Mouse (Mus musculus): ENCODE measurements around the gene Ackr4. TPM values are rescaled to one million over a fixed set of nuclear protein-coding genes. Genes with fewer than 3 reads are reported as not detected.

Gene Ackr4
- polyA plus RNA-seq (2012; rRNA removed): 0.35 and 0.64 TPM in 2 replicates

- H3K4me1 ChIP-seq (ENCODE audit: control insufficient read depth, insufficient read depth, low read length): no peaks in the 10 kb centered on the region
- no peak within 1 kb of the TSS for H3K4me3 ChIP-seq (ENCODE audit: insufficient read depth, low read depth, low read length)
- TF ChIP-seq POLR2A (IDR thresholded peaks at IDR 0.05; ENCODE audit: low read depth, low read length) (no peak), CTCF (conservative IDR thresholded peaks at IDR 0.05; ENCODE audit: insufficient read depth, insufficient read length, low read depth, low read length) (no peak)
- WGBS: 89% methylated on average over 3 of the region's 3 CpGs
- no peak within 1 kb of the TSS for H3K27ac ChIP-seq (ENCODE audit: insufficient read depth, low read depth, low read length)
- DNase-seq: no peak
- H3K27me3 ChIP-seq (replicated peaks; ENCODE audit: control insufficient read depth, insufficient read depth, low read length): no peaks in the 10 kb centered on the region
- no peaks in the 10 kb centered on the region; the same call in 1 of the 2 replicates for H3K36me3 ChIP-seq (ENCODE audit: control insufficient read depth, insufficient read depth, low read length)
These were observed at the start of gene Ackr4 for GRCm38 (mm10) chr9:104126833-104127232. Gene Ackr4, minus strand, starts transcription at chr9:104126933.

GRCm38 (mm10) chr9:104172342-104172741 lies 45.6 kb upstream of the Ackr4 start:
- Histone ChIP-seq H3K4me1 (ENCODE audit: control insufficient read depth, insufficient read depth, low read length) (peaks cover 14% of the 10 kb centered on the region), H3K4me3 (ENCODE audit: insufficient read depth, low read depth, low read length) (no peak overlapping the region), H3K36me3 (ENCODE audit: control insufficient read depth, insufficient read depth, low read length) (peaks cover 7% of the 10 kb centered on the region), H3K27me3 (replicated peaks; ENCODE audit: control insufficient read depth, insufficient read depth, low read length) (no peaks in the 10 kb centered on the region), H3K27ac (ENCODE audit: insufficient read depth, low read depth, low read length) (peak overlapping the region; percentile 93)
- DNase-seq: peak; percentile 79
- 41% methylated on average over 6 of the region's 6 CpGs for WGBS
- TF ChIP-seq CTCF (conservative IDR thresholded peaks at IDR 0.05; ENCODE audit: insufficient read depth, insufficient read length, low read depth, low read length): no peak

GRCm38 (mm10) chr9:104171651-104172050 lies 44.9 kb upstream of the Ackr4 start:
- peaks cover 14% of the 10 kb centered on the region for H3K4me1 ChIP-seq (ENCODE audit: control insufficient read depth, insufficient read depth, low read length)
- peaks cover 6% of the 10 kb centered on the region for H3K36me3 ChIP-seq (ENCODE audit: control insufficient read depth, insufficient read depth, low read length)
- WGBS: 57% methylated on average over 6 of the region's 6 CpGs
- TF ChIP-seq CTCF (conservative IDR thresholded peaks at IDR 0.05; ENCODE audit: insufficient read depth, insufficient read length, low read depth, low read length): no peak
- H3K27me3 ChIP-seq (replicated peaks; ENCODE audit: control insufficient read depth, insufficient read depth, low read length): no peaks in the 10 kb centered on the region
- no peak overlapping the region for H3K4me3 ChIP-seq (ENCODE audit: insufficient read depth, low read depth, low read length)
- H3K27ac ChIP-seq (ENCODE audit: insufficient read depth, low read depth, low read length): peak overlapping the region; percentile 93
- DNase-seq: peak; percentile 31

GRCm38 (mm10) chr9:104169986-104170385 lies 43.3 kb upstream of the Ackr4 start:
- WGBS: 89% methylated on average over 10 of the region's 10 CpGs

GRCm38 (mm10) chr9:104165926-104166325 lies 39.2 kb upstream of the Ackr4 start:
- Histone ChIP-seq H3K27me3 (replicated peaks; ENCODE audit: control insufficient read depth, insufficient read depth, low read length) (no peaks in the 10 kb centered on the region), H3K36me3 (ENCODE audit: control insufficient read depth, insufficient read depth, low read length) (peaks cover 15% of the 10 kb centered on the region), H3K4me1 (ENCODE audit: control insufficient read depth, insufficient read depth, low read length) (no peaks in the 10 kb centered on the region), H3K27ac (ENCODE audit: insufficient read depth, low read depth, low read length) (no peak overlapping the region), H3K4me3 (ENCODE audit: insufficient read depth, low read depth, low read length) (no peak overlapping the region)
- TF ChIP-seq POLR2A (IDR thresholded peaks at IDR 0.05; ENCODE audit: low read depth, low read length): no peak
- no peak for TF ChIP-seq CTCF (conservative IDR thresholded peaks at IDR 0.05; ENCODE audit: insufficient read depth, insufficient read length, low read depth, low read length)
- 85% methylated on average over 5 of the region's 5 CpGs for WGBS
- no peak for DNase-seq

More at GRCm38 (mm10) chr9:104169986-104170385, 43.3 kb upstream of the Ackr4 start:
- DNase-seq: no peak
- Histone ChIP-seq H3K27ac (ENCODE audit: insufficient read depth, low read depth, low read length) (no peak overlapping the region), H3K27me3 (replicated peaks; ENCODE audit: control insufficient read depth, insufficient read depth, low read length) (no peaks in the 10 kb centered on the region), H3K36me3 (ENCODE audit: control insufficient read depth, insufficient read depth, low read length) (peaks cover 2% of the 10 kb centered on the region), H3K4me3 (ENCODE audit: insufficient read depth, low read depth, low read length) (no peak overlapping the region), H3K4me1 (ENCODE audit: control insufficient read depth, insufficient read depth, low read length) (peaks cover 14% of the 10 kb centered on the region)
- no peak for TF ChIP-seq CTCF (conservative IDR thresholded peaks at IDR 0.05; ENCODE audit: insufficient read depth, insufficient read length, low read depth, low read length)
- no peak for TF ChIP-seq POLR2A (IDR thresholded peaks at IDR 0.05; ENCODE audit: low read depth, low read length)

GRCm38 (mm10) chr9:104164194-104164593 lies 37.5 kb upstream of the Ackr4 start:
- TF ChIP-seq CTCF (conservative IDR thresholded peaks at IDR 0.05; ENCODE audit: insufficient read depth, insufficient read length, low read depth, low read length) (no peak), POLR2A (IDR thresholded peaks at IDR 0.05; ENCODE audit: low read depth, low read length) (no peak)
- DNase-seq: no peak
- Histone ChIP-seq H3K4me3 (ENCODE audit: insufficient read depth, low read depth, low read length) (no peak overlapping the region), H3K4me1 (ENCODE audit: control insufficient read depth, insufficient read depth, low read length) (no peaks in the 10 kb centered on the region), H3K27me3 (replicated peaks; ENCODE audit: control insufficient read depth, insufficient read depth, low read length) (no peaks in the 10 kb centered on the region), H3K27ac (ENCODE audit: insufficient read depth, low read depth, low read length) (no peak overlapping the region), H3K36me3 (ENCODE audit: control insufficient read depth, insufficient read depth, low read length) (peaks cover 17% of the 10 kb centered on the region)
- 84% methylated on average over 5 of the region's 5 CpGs for WGBS

GRCm38 (mm10) chr9:104161117-104161516 lies 34.4 kb upstream of the Ackr4 start:
- Histone ChIP-seq H3K4me1 (ENCODE audit: control insufficient read depth, insufficient read depth, low read length) (no peaks in the 10 kb centered on the region), H3K27me3 (replicated peaks; ENCODE audit: control insufficient read depth, insufficient read depth, low read length) (no peaks in the 10 kb centered on the region), H3K36me3 (ENCODE audit: control insufficient read depth, insufficient read depth, low read length) (peaks cover 26% of the 10 kb centered on the region), H3K27ac (ENCODE audit: insufficient read depth, low read depth, low read length) (no peak overlapping the region), H3K4me3 (ENCODE audit: insufficient read depth, low read depth, low read length) (no peak overlapping the region)
- TF ChIP-seq CTCF (conservative IDR thresholded peaks at IDR 0.05; ENCODE audit: insufficient read depth, insufficient read length, low read depth, low read length) (no peak), POLR2A (IDR thresholded peaks at IDR 0.05; ENCODE audit: low read depth, low read length) (no peak)
- peak; percentile 14 for DNase-seq
- 55% methylated on average over 7 of the region's 7 CpGs for WGBS
